Mouse (Mus musculus) testis, adult 2 months (tissue): Measurements from ENCODE around the gene Pms2.

Source experiments
- CTCF ChIP-seq: fragments of 200-500 bp; IDR thresholded peaks from 2 replicates; pipeline ENCODE4 v1.5.1; 2012; ENCODE audit warnings: low read depth, mild to moderate bottlenecking, inconsistent platforms, low read length, moderate library complexity; ENCODE audit not compliant: control insufficient read depth, insufficient read depth, insufficient replicate concordance
- POLR2A ChIP-seq: fragments of 200-500 bp; IDR thresholded peaks from 2 replicates; pipeline ENCODE4 v1.6.1; 2012; ENCODE audit warnings: low read depth, mild to moderate bottlenecking, inconsistent platforms, low read length, moderate library complexity; ENCODE audit not compliant: control insufficient read depth

- TF ChIP-seq CTCF (no peak), POLR2A (no peak)
Measured at GRCm38 (mm10) chr5:143897635-143898330, 12.0 kb upstream of the Pms2 start, which contains the start of gene Ankrd61.
